Mouse (Mus musculus) MEL (cell line): ENCODE data around the gene Cxcl5. TPM values are rescaled to one million over a fixed set of nuclear protein-coding genes. Genes with fewer than 3 reads are reported as not detected.

Experiments
- DNase-seq: peaks from one replicate; pipeline ENCODE4 v3.0.0; 2011; ENCODE audit warnings: low read depth, low spot score
- H3K27ac ChIP-seq: 2 replicates; pipeline ENCODE4 v1.5.1; 2012; ENCODE audit warnings: low read depth, mild to moderate bottlenecking, control low read depth, low read length, moderate library complexity; ENCODE audit not compliant: control insufficient read depth
- H3K27me3 ChIP-seq, 2 experiments: fragments of 150-350 bp in 1 of 2; sonication (generic) in 1 of 2; 2 replicates each; pipeline ENCODE4 v1.6.1; 2012; ENCODE audit warnings: low read length in 2 of 2, mild to moderate bottlenecking in 2 of 2, improper control_type of control experiment in 1 of 2, moderate library complexity in 1 of 2; ENCODE audit not compliant: insufficient read depth in 2 of 2, control insufficient read depth in 1 of 2
- H3K36me3 ChIP-seq, 2 experiments: 2 replicates each; pipeline ENCODE4 v1.6.1; 2012 to 2014; ENCODE audit warnings: low read length in 2 of 2, improper control_type of control experiment in 1 of 2, inconsistent platforms in 1 of 2, mild to moderate bottlenecking in 1 of 2; ENCODE audit not compliant: insufficient read depth in 2 of 2, control insufficient read depth in 1 of 2
- H3K4me1 ChIP-seq, 2 experiments: fragments of 150-350 bp in 1 of 2; sonication (generic) in 1 of 2; 2 replicates each; pipeline ENCODE4 v1.6.1; 2012; ENCODE audit warnings: low read length in 2 of 2, improper control_type of control experiment in 1 of 2, mild to moderate bottlenecking in 1 of 2; ENCODE audit not compliant: insufficient read depth in 2 of 2, control insufficient read depth in 1 of 2
- H3K4me3 ChIP-seq, 2 experiments: fragments of 150-350 bp in 1 of 2; sonication (generic) in 1 of 2; 2 replicates each; pipeline ENCODE4 v1.5.1; 2012; ENCODE audit warnings: low read depth in 2 of 2, low read length in 2 of 2, mild to moderate bottlenecking in 2 of 2, moderate library complexity in 2 of 2, control low read depth in 1 of 2, improper control_type of control experiment in 1 of 2; ENCODE audit not compliant: control insufficient read depth in 1 of 2, insufficient read depth in 1 of 2
- H3K79me2 ChIP-seq: 2 replicates; pipeline ENCODE4 v1.6.1; 2012; ENCODE audit warnings: mild to moderate bottlenecking, low read length, moderate library complexity; ENCODE audit not compliant: control insufficient read depth, poor library complexity, insufficient read depth
- H3K9ac ChIP-seq: 2 replicates; pipeline ENCODE4 v1.6.1; 2012; ENCODE audit warnings: low read depth, mild to moderate bottlenecking, control low read depth, low read length, moderate library complexity; ENCODE audit not compliant: control insufficient read depth, poor library complexity, severe bottlenecking
- H3K9me3 ChIP-seq: fragments of 150-350 bp; sonication (generic); replicated peaks from 2 replicates; pipeline ENCODE4 v1.6.1; 2012; ENCODE audit warnings: mild to moderate bottlenecking, low read length, improper control_type of control experiment, moderate library complexity; ENCODE audit not compliant: insufficient read depth
- CHD2 ChIP-seq: IDR thresholded peaks from 2 replicates; pipeline ENCODE4 v1.6.1; 2011; ENCODE audit warnings: low read length, improper control_type of control experiment
- E2F4 ChIP-seq: IDR thresholded peaks from 2 replicates; pipeline ENCODE4 v1.6.1; 2011; ENCODE audit warnings: low read depth, low read length, improper control_type of control experiment, borderline replicate concordance
- EP300 ChIP-seq, 2 experiments: IDR thresholded peaks; 2 replicates each; pipeline ENCODE4 v1.6.1; 2011; ENCODE audit warnings: improper control_type of control experiment in 2 of 2, low read length in 2 of 2, low read depth in 1 of 2, mild to moderate bottlenecking in 1 of 2
- GABPA ChIP-seq: IDR thresholded peaks from 2 replicates; pipeline ENCODE4 v1.6.1; 2012; ENCODE audit warnings: low read depth, mild to moderate bottlenecking, inconsistent platforms, low read length, improper control_type of control experiment, moderate library complexity
- KAT2A ChIP-seq: conservative IDR thresholded peaks from 2 replicates; pipeline ENCODE4 v1.6.1; 2012; ENCODE audit warnings: low read depth, low read length, improper control_type of control experiment, inconsistent platforms
- MEF2A ChIP-seq: IDR thresholded peaks from 2 replicates; pipeline ENCODE4 v1.6.1; 2014; ENCODE audit warnings: low read depth, mild to moderate bottlenecking, inconsistent platforms, low read length, improper control_type of control experiment; ENCODE audit not compliant: poor library complexity, insufficient replicate concordance, severe bottlenecking; ENCODE audit errors: extremely low read depth
- MXI1 ChIP-seq: IDR thresholded peaks from 2 replicates; pipeline ENCODE4 v1.6.1; 2011; ENCODE audit warnings: mild to moderate bottlenecking, low read depth, low read length, improper control_type of control experiment
- MYB ChIP-seq: IDR thresholded peaks from 2 replicates; pipeline ENCODE4 v1.6.1; 2011; ENCODE audit warnings: mild to moderate bottlenecking, low read depth, low read length, improper control_type of control experiment
- MYC ChIP-seq: IDR thresholded peaks from 2 replicates; pipeline ENCODE4 v1.6.1; 2011; ENCODE audit warnings: low read depth, mild to moderate bottlenecking, low read length, improper control_type of control experiment, moderate library complexity
- NRF1 ChIP-seq: IDR thresholded peaks from 2 replicates; pipeline ENCODE4 v1.6.1; 2014; ENCODE audit warnings: low read depth, mild to moderate bottlenecking, inconsistent platforms, low read length, improper control_type of control experiment, moderate library complexity; ENCODE audit not compliant: poor library complexity, insufficient read depth, severe bottlenecking
- POLR2AphosphoS5 ChIP-seq: IDR thresholded peaks from 2 replicates; pipeline ENCODE4 v1.6.1; 2012; ENCODE audit warnings: low read depth, borderline replicate concordance, mild to moderate bottlenecking, inconsistent platforms, low read length, moderate library complexity, mixed read lengths
- RAD21 ChIP-seq: IDR thresholded peaks from 2 replicates; pipeline ENCODE4 v1.6.1; 2011; ENCODE audit warnings: mild to moderate bottlenecking, low read depth, low read length, improper control_type of control experiment
- SIN3A ChIP-seq: IDR thresholded peaks from 2 replicates; pipeline ENCODE4 v1.6.1; 2012; ENCODE audit warnings: low read length, improper control_type of control experiment, inconsistent platforms
- SMC3 ChIP-seq: IDR thresholded peaks from 2 replicates; pipeline ENCODE4 v1.6.1; 2011; ENCODE audit warnings: low read depth, low read length, improper control_type of control experiment
- TAL1 ChIP-seq: IDR thresholded peaks from 2 replicates; pipeline ENCODE4 v1.6.1; 2012; ENCODE audit warnings: mild to moderate bottlenecking, inconsistent platforms, low read length, moderate library complexity, mixed read lengths
- TCF12 ChIP-seq: IDR thresholded peaks from 2 replicates; pipeline ENCODE4 v1.6.1; 2014; ENCODE audit warnings: low read depth, mild to moderate bottlenecking, inconsistent platforms, low read length, improper control_type of control experiment, moderate library complexity
- UBTF ChIP-seq: IDR thresholded peaks from 2 replicates; pipeline ENCODE4 v1.6.1; 2012; ENCODE audit warnings: low read depth, mild to moderate bottlenecking, inconsistent platforms, low read length, improper control_type of control experiment, moderate library complexity, borderline replicate concordance; ENCODE audit not compliant: insufficient read depth
- USF2 ChIP-seq, 2 experiments: IDR thresholded peaks; 2 replicates each; pipeline ENCODE4 v1.6.1; 2011 to 2012; ENCODE audit warnings: improper control_type of control experiment in 2 of 2, low read length in 2 of 2, borderline replicate concordance in 1 of 2, inconsistent platforms in 1 of 2, low read depth in 1 of 2, mild to moderate bottlenecking in 1 of 2; ENCODE audit not compliant: insufficient read depth in 1 of 2
- polyA plus RNA-seq, 2 experiments: library from polyadenylated mRNA; stranded (reverse) in 1 of 2; unstranded in 1 of 2; fragments of >175 nt in 1 of 2; fragments of >200 nt in 1 of 2; gene quantifications; 2 replicates each; pipeline versions ENCODE4 v1.2.1 to v1.2.4; 2012; ENCODE audit warnings: low replicate concordance in 2 of 2, low read depth in 1 of 2; ENCODE audit not compliant: insufficient read length in 2 of 2, insufficient read depth in 1 of 2, missing spikeins in 1 of 2
- total RNA-seq: library from RNA; depleted of rRNA; stranded (reverse); fragments of 300-350 nt; gene quantifications from 2 replicates; pipeline ENCODE4 v1.2.3, GENCODE M21; 2012; rRNA removed

The Cxcl5 gene
- total RNA-seq = not detected in 2 replicates
- polyA plus RNA-seq = not detected

- 0 out of 2 replicates have a peak within 1 kb of the TSS, but pooled peaks have one; percentile 14 for H3K9ac ChIP-seq
- TF ChIP-seq NRF1 (no peak), USF2 (IDR thresholded peaks at IDR 0.05; ENCODE audit: borderline replicate concordance in 1 of 2, insufficient read depth in 1 of 2, low read depth in 1 of 2, low read length in 2 of 2) (no peak), CHD2 (no peak), UBTF (no peak)
- TF ChIP-seq, all 39 proteins: peak for 0
Observed at GRCm38 (mm10) chr5:90759077-90760065, at the start of gene Cxcl5. Cxcl5 (plus strand) TSS chr5:90759360.

GRCm38 (mm10) chr5:90711409-90711808 lies 47.8 kb upstream of the Cxcl5 start:
- DNase-seq = no peak
- peaks cover 7 to 10% of the 10 kb centered on the region in 2 experiments for H3K27me3 ChIP-seq
- H3K79me2 ChIP-seq = no peaks in the 10 kb centered on the region

More at GRCm38 (mm10) chr5:90759077-90760065, at the start of gene Cxcl5:
- H3K27me3 ChIP-seq = no peaks in the 10 kb centered on the region
- no peak within 1 kb of the TSS for H3K4me3 ChIP-seq
- peaks cover 0 to 6% of the 10 kb centered on the region in 2 experiments; a peak in 3 of 4 replicates for H3K4me1 ChIP-seq
- H3K36me3 ChIP-seq = peaks cover 0 to 8% of the 10 kb centered on the region in 2 experiments; a peak in 2 of 4 replicates
- no peak for DNase-seq
- H3K27ac ChIP-seq = no peak within 1 kb of the TSS
- no peaks in the 10 kb centered on the region for H3K9me3 ChIP-seq
- H3K79me2 ChIP-seq = no peaks in the 10 kb centered on the region

GRCm38 (mm10) chr5:90717937-90718336 lies 41.2 kb upstream of the Cxcl5 start:
- Histone ChIP-seq H3K79me2 (no peaks in the 10 kb centered on the region), H3K9me3 (no peaks in the 10 kb centered on the region), H3K36me3 (peaks cover 0 to 7% of the 10 kb centered on the region in 2 experiments; a peak in 2 of 4 replicates), H3K27ac (no peak overlapping the region), H3K27me3 (peaks cover 4 to 11% of the 10 kb centered on the region in 2 experiments), H3K4me3 (no peak overlapping the region), H3K4me1 (peaks cover 0 to 3% of the 10 kb centered on the region in 2 experiments; a peak in 1 of 4 replicates), H3K9ac (no peak overlapping the region)
- DNase-seq = no peak
- TF ChIP-seq TCF12 = no peak
- no peak for TF ChIP-seq MYC
- no peak for TF ChIP-seq KAT2A
- TF ChIP-seq E2F4 = no peak
- TF ChIP-seq SIN3A = no peak
- TF ChIP-seq MEF2A = no peak
- TF ChIP-seq UBTF = no peak
- no peak for TF ChIP-seq TAL1
- no peak for TF ChIP-seq GABPA

More at GRCm38 (mm10) chr5:90711409-90711808, 47.8 kb upstream of the Cxcl5 start:
- Histone ChIP-seq H3K27ac (no peak overlapping the region), H3K4me3 (no peak overlapping the region), H3K4me1 (no peaks in the 10 kb centered on the region), H3K9me3 (no peaks in the 10 kb centered on the region), H3K36me3 (no peaks in the 10 kb centered on the region), H3K9ac (no peak overlapping the region)
- TF ChIP-seq MXI1 = no peak
- TF ChIP-seq RAD21 = no peak
- TF ChIP-seq MYB = no peak
- TF ChIP-seq POLR2AphosphoS5 = no peak
- TF ChIP-seq SMC3 = no peak
- no peak for TF ChIP-seq EP300 (IDR thresholded peaks at IDR 0.05; ENCODE audit: low read depth in 1 of 2, low read length in 2 of 2)
